Mouse (Mus musculus) layer of hippocampus, adult 11-12 months (tissue): ENCODE data around the gene Krt86.
"Not testable (repeated sequence)": the region's sequence is repeated elsewhere in the genome, so short reads cannot be mapped to it uniquely, and the experiment has no call there.

Source experiments
- DNase-seq: peaks from one replicate; pipeline ENCODE4 v3.0.0; 2022; ENCODE audit warnings: low spot score

The Krt86 gene

GRCm38 (mm10) chr15:101492718-101493117 lies 19.4 kb downstream of the Krt86 start:
- no peak for DNase-seq

DNA sequence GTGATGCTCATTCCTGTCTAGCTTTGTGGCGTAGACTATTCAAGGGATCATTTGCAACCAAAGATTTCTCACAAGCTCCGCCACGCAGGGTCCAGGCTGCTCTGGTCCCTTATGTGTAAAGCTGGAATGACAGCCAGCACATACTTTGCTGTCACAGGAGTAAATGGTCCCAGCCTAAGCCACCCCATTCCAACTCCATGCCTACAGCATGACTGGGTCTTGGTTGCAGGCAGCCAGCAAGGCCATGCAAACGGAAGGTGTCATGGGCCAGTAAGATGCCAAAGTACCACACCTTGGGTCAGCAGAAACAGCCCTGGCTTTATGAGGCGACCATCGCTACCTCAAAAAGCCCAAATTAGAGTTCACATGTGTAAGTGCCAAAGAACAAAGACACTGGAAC lies 20.4 kb downstream of the Krt86 start:
- no peak for DNase-seq

- no peak for DNase-seq
Measured at GRCm38 (mm10) chr15:101494203-101494602, 20.9 kb downstream of the Krt86 start.

DNA sequence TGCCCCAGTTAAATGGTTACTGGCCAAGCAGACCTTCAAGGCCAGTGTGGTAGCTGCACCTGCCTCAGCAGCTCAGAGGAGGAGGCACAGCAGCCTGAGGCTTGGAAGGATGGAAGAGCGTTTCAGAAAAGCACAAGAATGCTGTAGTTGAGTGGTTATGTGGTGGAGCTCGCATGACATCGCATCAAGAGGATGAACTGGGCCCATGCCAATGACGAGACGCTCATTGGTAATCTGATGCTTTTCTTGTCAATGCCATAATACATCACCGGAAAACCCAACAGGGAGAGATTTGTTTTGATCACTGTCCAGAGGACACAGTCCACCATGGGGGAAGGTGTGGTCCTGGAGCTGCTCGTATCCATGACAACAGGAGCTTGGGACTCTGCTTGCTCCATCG lies 22.0 kb downstream of the Krt86 start:
- DNase-seq = no peak

GRCm38 (mm10) chr15:101497181-101497580 lies 23.9 kb downstream of the Krt86 start:
- DNase-seq = no peak

- DNase-seq = no peak
Measured at GRCm38 (mm10) chr15:101506896-101507758, 33.8 kb downstream of the Krt86 start.

DNA sequence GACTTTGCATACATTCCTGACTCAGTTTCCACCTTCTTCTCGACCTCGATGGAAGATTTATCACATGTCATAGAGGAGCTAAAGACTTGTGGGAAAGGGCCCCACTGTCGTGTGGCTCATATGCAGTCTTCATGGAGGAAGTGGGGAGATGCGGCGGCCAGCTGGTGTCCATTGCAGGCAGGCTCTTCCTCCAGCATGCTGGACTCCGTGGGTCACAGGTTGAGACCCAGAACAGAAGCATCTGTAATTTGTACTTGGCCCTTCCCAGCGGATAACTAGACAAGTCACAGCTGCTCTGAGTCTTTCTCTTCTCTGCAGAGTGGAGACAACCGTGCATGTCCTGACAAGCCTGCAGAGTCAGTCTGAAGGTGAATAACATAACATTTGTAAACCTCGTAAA lies 35.0 kb downstream of the Krt86 start:
- no peak for DNase-seq

DNA sequence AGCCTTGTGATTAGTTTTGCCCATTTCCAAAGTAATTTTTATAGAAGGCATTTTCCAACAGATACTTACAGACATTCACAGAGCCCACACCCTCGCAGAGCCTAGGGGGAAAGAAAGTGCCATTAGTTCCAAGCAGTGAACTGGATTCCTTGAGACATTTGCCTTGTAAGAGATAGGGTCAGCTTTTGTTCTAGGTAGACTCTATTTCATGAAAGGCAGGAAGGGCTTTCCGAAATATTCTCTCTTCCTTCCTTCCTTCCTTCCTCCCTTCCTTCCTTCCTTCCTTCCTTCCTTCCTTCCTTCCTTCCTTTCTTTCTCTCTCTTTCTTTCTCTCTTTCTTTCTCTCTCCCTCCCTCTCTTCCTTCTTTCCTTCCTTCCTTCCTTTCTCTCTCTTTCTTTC lies 43.9 kb downstream of the Krt86 start, which contains the start of gene Gm49425:
Gene Gm49425, minus strand, starts transcription at position 101 of the 400 bp plus-strand sequence.
- not testable (repeated sequence) for DNase-seq

- peak; percentile 85 for DNase-seq
Measured at GRCm38 (mm10) chr15:101519792-101520191, 46.5 kb downstream of the Krt86 start.

- no peak for DNase-seq
Measured at GRCm38 (mm10) chr15:101522556-101523232, 49.4 kb downstream of the Krt86 start.
